Mouse (Mus musculus): ENCODE results near the gene Rarres2.

Rarres2 gene

GRCm38 (mm10) chr6:48572572-48573061, at the start of gene Rarres2:
Rarres2 (minus strand) TSS chr6:48572789.
- DNase-seq = no peak

DNA sequence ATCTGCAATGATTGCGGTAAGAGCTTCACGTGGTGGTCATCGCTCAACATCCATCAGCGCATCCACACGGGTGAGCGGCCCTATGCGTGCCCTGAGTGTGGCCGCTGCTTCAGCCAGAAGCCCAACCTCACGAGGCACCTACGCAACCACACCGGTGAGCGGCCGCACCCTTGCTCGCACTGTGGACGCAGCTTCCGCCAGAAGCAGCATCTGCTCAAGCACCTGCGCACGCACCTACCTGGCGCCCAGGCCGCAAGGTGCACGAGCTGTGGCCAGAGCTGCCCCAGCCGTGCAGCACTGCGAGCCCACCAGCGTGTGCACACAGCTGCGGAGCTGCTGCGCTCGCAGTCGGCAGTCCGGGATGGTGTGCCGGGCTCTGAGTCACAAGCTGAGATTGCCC, 47.4 kb upstream of the Rarres2 start:
- no peak for DNase-seq

DNA sequence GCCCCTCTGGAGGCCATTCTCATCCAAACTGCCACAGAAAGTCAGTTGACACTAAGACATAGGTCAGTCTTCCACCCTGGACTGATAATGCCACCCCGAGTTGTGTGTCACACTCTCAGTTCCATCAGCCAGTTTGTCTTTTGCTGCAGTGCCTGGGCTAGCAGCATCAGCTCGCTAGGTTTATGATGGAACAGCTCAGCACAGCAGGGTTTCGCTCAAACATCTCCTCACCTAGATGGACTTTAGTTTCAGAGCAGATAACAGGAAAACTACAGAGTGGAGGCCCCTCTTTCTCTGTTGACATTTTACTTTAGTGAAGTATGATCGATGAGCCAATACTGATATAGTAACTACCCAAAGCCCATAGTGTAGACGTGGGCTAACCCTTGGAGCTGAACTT, 42.2 kb upstream of the Rarres2 start:
- DNase-seq = no peak

DNA sequence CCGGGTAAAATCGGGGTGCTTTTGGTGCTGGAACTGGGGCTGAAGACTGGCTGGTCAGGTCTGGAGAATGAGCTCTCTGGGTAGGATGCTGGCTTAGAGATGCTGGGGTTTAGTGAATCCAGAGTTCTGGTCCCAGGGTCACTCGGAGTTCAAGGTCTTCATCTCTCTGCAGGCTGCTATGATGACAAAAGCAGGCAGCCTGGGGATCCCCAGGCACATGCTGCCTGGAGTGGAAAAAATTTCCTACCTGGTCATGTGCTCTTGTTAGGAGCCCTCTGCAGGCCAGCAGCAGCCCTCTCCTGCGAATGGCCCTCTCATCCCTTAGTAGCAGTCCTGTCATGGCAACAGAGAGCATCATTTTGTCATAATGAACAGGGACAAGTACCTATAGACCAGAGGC, 40.9 kb upstream of the Rarres2 start:
- no peak for DNase-seq

- DNase-seq = no peak
These were observed 38.1 kb upstream of the Rarres2 start for GRCm38 (mm10) chr6:48610657-48611056.

DNA sequence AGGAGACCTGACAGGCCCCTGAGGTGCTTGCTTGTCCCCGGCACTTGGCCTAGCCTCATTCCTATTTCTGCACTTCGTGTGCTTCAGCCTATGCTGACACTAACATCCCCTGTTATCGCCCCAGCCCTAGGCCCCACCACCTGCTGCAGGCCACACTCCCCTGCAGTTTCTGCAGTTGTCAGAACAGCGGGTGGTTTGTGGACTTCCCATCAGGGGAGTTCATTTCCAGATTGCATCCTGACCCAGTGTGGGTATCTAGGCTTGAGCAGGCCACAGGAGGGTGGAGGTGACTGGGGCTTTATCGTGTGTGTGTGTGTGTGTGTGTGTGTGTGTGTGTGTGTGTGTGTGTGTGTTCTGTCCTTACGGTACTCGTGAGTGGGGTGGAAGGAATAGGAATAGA, 36.9 kb upstream of the Rarres2 start:
- no peak for DNase-seq

- DNase-seq = no peak
These were observed 35.5 kb upstream of the Rarres2 start for GRCm38 (mm10) chr6:48608124-48608523.

DNA sequence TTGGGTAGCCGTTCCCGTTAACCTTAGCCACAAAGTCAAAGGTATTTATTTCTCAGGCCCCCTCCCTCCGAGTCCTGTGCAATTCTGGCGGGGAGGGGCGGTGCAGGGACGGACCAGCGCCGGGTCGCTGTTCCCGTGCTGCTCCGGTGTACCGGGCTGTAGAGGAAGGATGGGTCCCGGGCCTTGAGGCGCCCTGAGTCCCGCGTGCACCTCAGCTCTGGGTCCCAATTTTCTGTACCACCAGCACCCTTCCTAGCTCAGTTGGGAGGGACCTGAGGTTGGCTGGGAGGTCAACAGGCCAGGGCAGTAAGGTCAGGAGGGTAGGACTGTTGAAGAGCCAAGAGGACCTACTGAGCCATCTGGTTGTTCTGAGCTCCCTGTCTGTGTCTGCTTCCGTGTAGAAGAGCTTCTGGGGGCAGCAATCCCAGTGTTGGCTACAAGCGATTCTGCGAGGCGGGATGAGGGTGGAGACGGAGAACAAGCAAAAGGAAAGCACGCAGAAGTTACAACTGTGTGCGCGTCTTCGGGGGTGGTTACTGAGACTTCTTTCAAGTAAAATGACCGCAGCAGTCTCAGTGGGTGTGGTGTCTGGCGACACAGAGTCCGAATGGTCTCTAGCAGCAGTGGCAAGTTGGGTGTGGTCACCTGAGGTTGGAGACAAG, 29.6 kb upstream of the Rarres2 start:
- DNase-seq = no peak

- DNase-seq = peak; percentile 98
These were observed 28.9 kb upstream of the Rarres2 start, which contains the start of gene Zfp775 for GRCm38 (mm10) chr6:48601271-48602079. Zfp775 (plus strand) TSS chr6:48602063.

DNA sequence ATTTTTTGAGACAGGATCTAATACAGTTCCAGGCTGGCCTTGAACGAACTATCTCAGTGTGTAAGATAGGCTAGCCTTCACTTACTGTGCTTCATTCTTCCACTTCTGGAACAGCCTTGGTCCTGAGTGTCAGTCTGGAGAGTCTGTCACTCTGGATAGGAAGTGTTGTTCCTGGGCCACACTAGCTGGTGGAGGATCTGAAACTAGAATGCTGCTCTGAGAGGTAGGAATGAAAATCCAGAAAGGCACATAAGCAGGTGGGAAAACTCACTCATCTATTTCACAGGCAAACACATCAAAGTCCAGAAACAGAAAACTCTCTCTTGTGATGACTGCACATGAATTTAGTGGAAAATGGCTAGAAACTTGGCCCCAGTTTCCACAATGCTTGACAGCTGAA, 28.0 kb upstream of the Rarres2 start:
- no peak for DNase-seq

DNA sequence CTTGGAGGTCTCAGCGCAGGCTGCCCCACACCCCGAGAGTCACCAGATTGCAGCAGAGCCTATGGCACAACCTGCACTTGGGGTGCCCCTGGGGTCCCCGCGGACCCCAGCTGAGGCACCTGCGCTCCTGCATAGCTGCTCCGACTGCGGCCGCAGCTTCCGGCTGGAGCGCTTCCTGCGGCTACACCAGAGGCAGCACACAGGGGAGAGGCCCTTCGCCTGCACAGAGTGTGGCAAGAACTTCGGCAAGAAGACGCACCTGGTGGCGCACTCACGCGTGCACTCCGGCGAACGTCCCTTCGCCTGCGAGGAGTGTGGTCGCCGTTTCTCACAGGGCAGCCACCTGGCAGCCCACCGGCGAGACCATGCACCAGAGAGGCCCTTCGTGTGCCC, 24.6 kb upstream of the Rarres2 start:
- DNase-seq = no peak

DNA sequence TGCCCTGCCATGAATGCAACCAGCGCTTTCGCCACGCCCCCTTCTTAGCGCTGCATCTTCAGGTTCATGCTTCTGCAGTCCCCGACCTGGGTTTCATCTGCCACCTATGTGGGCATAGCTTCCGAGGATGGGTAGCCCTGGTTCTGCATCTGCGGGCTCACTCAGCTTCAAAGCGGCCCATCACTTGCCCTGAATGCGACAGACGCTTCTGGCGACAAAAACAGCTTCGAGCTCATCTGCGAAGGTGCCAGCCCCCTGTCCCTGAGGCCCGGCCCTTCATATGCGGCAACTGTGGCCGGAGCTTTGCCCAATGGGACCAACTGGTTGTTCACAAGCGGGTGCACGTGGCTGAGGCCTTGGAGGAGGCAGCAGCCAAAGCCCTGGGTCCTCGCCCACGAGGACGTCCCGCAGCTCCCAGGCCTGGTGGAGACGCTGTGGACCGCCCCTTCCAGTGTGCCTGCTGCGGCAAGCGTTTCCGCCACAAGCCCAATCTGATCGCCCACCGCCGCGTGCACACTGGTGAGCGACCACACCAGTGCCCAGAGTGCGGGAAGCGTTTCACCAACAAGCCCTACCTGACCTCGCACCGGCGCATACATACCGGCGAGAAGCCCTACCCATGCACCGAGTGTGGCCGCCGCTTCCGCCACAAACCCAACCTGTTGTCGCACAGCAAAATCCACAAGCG, 24.1 kb upstream of the Rarres2 start:
- DNase-seq = peak; percentile 29

GRCm38 (mm10) chr6:48595278-48595677, 22.7 kb upstream of the Rarres2 start:
- DNase-seq = no peak

DNA sequence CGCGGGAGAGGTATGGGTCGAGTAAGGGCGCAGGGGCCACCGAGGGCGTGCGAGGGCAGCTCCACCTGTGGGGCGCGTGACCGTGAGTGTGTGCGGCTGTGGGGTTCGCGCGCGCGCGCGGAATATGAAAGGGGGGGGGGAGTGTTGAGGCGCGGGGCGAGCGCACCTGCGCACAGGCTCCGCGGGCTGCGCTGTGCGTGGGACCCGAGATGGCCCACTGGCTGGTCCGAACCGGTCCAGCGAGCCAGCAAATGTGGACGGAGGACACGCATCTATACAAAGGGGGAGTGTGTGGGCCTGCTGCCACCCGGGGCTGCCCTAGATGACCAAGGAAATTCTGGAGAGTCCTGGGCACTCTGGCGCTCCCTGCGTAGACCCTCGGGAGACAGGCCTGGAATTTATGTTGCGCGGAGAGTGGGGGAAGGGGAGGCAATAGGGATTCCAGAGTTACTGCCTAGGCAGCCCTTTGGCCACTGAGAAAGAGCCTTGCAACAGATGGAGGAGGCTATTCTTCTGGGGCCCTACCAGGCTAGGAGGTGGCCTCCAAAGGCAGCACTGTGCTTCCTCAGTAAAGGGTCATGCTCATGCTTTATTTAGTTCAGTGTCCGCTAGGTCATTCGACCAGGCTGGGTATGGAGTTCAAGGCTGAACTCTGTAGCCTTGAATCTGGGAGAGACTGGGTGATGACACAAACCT, 21.6 kb upstream of the Rarres2 start:
- DNase-seq = peak; percentile 53

- DNase-seq = peak; percentile 97
These were observed 20.8 kb upstream of the Rarres2 start, which contains the start of the genes Repin1 and Gm44965 for GRCm38 (mm10) chr6:48593158-48594042. Repin1 (plus strand) TSS chr6:48593883. Gm44965 (plus strand) TSS chr6:48593941.

- DNase-seq = no peak
These were observed 19.3 kb upstream of the Rarres2 start for GRCm38 (mm10) chr6:48591871-48592270.

DNA sequence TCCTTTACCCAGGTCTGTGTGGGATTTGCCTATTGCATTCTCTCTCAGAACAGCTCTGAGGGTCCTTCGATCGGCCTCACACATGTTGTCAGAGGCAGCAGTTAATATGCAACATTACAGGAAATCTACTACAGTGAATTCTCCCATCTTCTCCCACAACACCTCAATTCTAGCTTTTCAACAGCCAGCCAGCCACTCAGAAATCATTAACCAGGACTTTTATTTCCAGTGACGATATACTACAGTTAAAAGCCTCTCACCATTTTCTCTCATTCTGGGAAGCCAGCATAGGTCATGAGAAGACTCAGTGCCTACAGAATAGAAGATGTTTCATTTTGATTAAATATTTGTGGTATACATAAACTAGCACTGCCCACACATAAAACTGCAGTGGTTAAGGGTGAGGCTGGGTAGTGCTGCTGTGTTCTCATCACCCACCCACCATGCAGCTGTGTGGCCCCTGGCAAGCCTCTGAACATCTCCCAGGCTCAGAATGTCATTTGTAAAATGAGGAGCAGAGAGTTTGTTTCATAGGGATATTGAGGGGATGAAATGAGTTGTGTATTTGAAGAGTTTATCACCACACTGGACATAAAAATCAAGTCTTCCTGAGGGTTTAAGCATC, 18.7 kb upstream of the Rarres2 start:
- DNase-seq = no peak

DNA sequence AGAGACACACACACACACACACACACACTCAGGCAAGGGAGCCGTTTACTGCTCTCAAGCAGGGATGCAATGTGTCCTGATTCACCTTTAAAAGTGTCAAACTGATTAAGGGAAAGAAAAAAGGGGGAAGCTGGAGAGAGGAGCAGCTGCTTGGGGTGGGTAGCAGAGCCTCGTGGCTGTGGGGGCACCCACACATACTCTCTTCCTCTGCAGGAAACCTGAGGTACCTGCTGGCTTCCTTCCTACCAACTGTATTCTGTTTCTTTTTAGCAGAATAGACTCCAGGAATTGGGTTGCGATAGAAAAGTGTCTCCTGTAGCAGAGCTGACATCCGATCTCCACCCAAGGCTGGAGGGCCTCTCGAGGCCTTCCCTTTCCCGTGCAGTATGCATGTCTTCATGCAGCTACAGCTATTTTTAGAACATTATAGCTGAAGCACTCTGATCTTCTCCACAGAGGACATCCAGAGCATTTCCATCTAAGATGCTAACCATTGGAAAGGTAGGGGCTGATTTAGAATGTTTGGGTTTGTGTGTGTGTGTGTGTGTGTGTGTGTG, 16.7 kb upstream of the Rarres2 start, which contains the start of gene Gm45021:
TSS of gene Gm45021 (plus strand) at position 417 of the 557 bp plus-strand sequence.
- DNase-seq = no peak

DNA sequence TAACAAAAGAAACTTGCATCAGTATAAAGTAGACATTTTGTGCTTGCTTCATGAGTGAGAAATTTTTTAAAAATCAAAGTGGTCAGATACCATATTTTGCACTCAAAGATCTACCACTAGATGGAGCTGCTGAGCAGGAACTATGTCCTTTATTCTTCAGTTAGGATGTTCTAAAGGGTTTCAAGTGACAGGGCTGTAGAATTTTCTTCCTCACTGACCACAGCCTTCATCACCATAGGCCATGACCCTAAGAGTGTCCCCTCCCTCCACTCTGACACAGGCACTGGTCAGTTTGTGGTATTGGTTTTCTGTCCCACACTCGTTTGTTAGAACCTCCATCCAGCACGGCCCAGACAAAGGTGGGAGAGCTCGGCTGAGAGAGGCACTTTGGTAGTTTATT, 9.4 kb upstream of the Rarres2 start:
- peak; percentile 67 for DNase-seq

- no peak for DNase-seq
These were observed 8.7 kb upstream of the Rarres2 start for GRCm38 (mm10) chr6:48581257-48581656.

- no peak for DNase-seq
These were observed 6.6 kb upstream of the Rarres2 start for GRCm38 (mm10) chr6:48579215-48579648.
